In the genomic region with DNA sequence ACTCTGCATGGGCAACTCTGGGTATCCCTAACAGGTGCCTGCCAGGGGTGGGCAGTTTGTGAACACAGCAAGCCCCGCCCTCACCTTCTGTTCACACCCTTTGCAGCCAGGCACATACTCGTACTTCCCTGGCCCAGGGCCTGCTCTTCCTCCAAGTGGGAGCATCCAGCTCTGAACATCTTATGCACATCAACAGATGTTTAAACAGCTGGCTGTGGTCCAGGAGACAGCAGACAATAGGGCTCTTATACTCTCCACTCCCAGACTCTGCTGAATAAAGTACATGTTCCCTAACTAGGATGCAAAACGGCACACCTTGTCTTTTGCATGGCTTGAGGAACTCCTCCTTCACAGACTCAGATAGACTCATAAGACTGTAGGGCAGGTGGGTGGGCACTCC, we compare ENCODE assay signal across 12 mouse cellular contexts. TPM values are rescaled to one million over a fixed set of nuclear protein-coding genes. Genes with fewer than 3 reads are reported as not detected.
A peak's percentile ranks its signal among the peaks of the same experiment; 100 is the strongest.
DNase-seq lines count a peak whose midpoint lies in the region; ATAC-seq and TF ChIP-seq lines count a peak whose summit lies in the region.
"Had no signal": no experiment of that assay in that cellular context is flagged by ENCODE, and none has a peak within 500 bp of the region (broad histone marks: within the 10 kb centered on the region; RNA-seq: fewer than 3 reads in every experiment).

No protein-coding gene starts in this region.

- ATAC-seq in stomach, postnatal 0 days (ENCODE audit: low FRiP score, low TSS enrichment): 0 out of 2 replicates have a peak, but pooled peaks have one; percentile 31

- H3K4me1 ChIP-seq in kidney, adult 2 months (ENCODE audit: control insufficient read depth, insufficient read depth, low read length): no peaks in the 10 kb centered on the region
- H3K4me1 ChIP-seq in stomach, postnatal 0 days (replicated peaks; ENCODE audit: control insufficient read depth, insufficient read depth): no peaks in the 10 kb centered on the region

- no peak overlapping the region for H3K9ac ChIP-seq in stomach, postnatal 0 days (ENCODE audit: low read length)

- H3K4me2 ChIP-seq in stomach, postnatal 0 days (replicated peaks; ENCODE audit: low read depth): no peak overlapping the region

- H3K4me3 ChIP-seq in kidney, adult 2 months (ENCODE audit: insufficient read depth, low read depth, low read length): no peak overlapping the region
- H3K4me3 ChIP-seq in stomach, postnatal 0 days (ENCODE audit: low read depth, low read length): no peak overlapping the region
- H3K4me3 ChIP-seq: myocyte had no signal

- no peaks in the 10 kb centered on the region for H3K9me3 ChIP-seq in stomach, postnatal 0 days (ENCODE audit: control insufficient read depth, low read length)

- 63% methylated on average over 3 of the region's 3 CpGs for WGBS in kidney, adult 2 months
- 38% methylated on average over 3 of the region's 3 CpGs for WGBS in stomach, postnatal 0 days

- TF ChIP-seq CTCF in kidney, adult 2 months (conservative IDR thresholded peaks at IDR 0.05; ENCODE audit: insufficient read depth, insufficient read length, low read depth, low read length): no peak
- TF ChIP-seq CTCF in stomach, postnatal 0 days (IDR thresholded peaks at IDR 0.05; ENCODE audit: low read depth): no peak

- no peak for TF ChIP-seq POLR2A in kidney, adult 2 months (IDR thresholded peaks at IDR 0.05; ENCODE audit: low read depth, low read length)

- H3K27ac ChIP-seq in kidney, adult 2 months (ENCODE audit: insufficient read depth, low read depth, low read length): no peak overlapping the region
- H3K27ac ChIP-seq in stomach, postnatal 0 days (replicated peaks): no peak overlapping the region

- no peak for TF ChIP-seq EP300 in stomach, postnatal 0 days (optimal IDR thresholded peaks at IDR 0.05)

- no peaks in the 10 kb centered on the region for H3K27me3 ChIP-seq in kidney, adult 2 months (replicated peaks; ENCODE audit: control insufficient read depth, insufficient read depth, low read length)
- H3K27me3 ChIP-seq in stomach, postnatal 0 days (ENCODE audit: control insufficient read depth, insufficient read depth, low read length): no peaks in the 10 kb centered on the region

- no peaks in the 10 kb centered on the region for H3K36me3 ChIP-seq in kidney, adult 2 months (ENCODE audit: control insufficient read depth, insufficient read depth, low read length)
- H3K36me3 ChIP-seq in stomach, postnatal 0 days (ENCODE audit: control insufficient read depth, insufficient read depth, low read length): no peaks in the 10 kb centered on the region; the same call in 1 of the 2 replicates

- DNase-seq in cerebellum, postnatal 10 days: peak; percentile 30 to 52
- no peak for DNase-seq in cerebellum, postnatal 4 days (ENCODE audit: low spot score in 2 of 2)
- peak; percentile 3 for DNase-seq in kidney, adult 2 months
- DNase-seq in kidney, adult 9 months: no peak
- peak; percentile 55 to 59 for DNase-seq in right cerebral cortex, postnatal 10 days (ENCODE audit: low spot score in 2 of 2)
- no peak for DNase-seq in right cerebral cortex, postnatal 4 days
- peak; percentile 18 for DNase-seq in stomach, postnatal 0 days (ENCODE audit: low spot score)
- DNase-seq in spleen, adult 12 weeks (ENCODE audit: low spot score): no peak
- DNase-seq: kidney, postnatal 25 days had no signal

RNA-seq across cellular contexts. Expression of gene Kcnt1, which starts 56.4 kb away (rescaled TPM):
- polyA plus RNA-seq in kidney, adult 2 months (2012; rRNA removed): 36.1 and 47.1 TPM in 2 replicates
- polyA plus RNA-seq in stomach, postnatal 0 days (2015; fragmentation: Nextera tagmentation; extraction: Ambion mirVana): 0.19 and 0.30 TPM in 2 replicates
- polyA plus RNA-seq: C2C12; liver, embryonic 16.5 days; myocyte had no signal

Comparison
In these comparisons a context has a peak if more than half of its experiments do, and no peak if none do; other contexts are left out.
1. DNase-seq: peak in cerebellum, postnatal 10 days (2 of 2), kidney, adult 2 months (single experiment), right cerebral cortex, postnatal 10 days (2 of 2) and stomach, postnatal 0 days (single experiment); none in cerebellum, postnatal 4 days (0 of 2), kidney, adult 9 months (single experiment), right cerebral cortex, postnatal 4 days (single experiment) and spleen, adult 12 weeks (single experiment).
2. RNA of gene Kcnt1, which starts 56.4 kb away (polyA plus RNA-seq): 36.1 to 47.1 TPM in kidney, adult 2 months; 0.19 to 0.30 TPM in stomach, postnatal 0 days; every median in the first group is over 10 times any median in the second.